Mouse (Mus musculus) liver, embryonic 18 days (tissue): ENCODE measurements around the gene Fbln5. TPM values are rescaled to one million over a fixed set of nuclear protein-coding genes. Genes with fewer than 3 reads are reported as not detected.

Experiments used
- polyA plus RNA-seq: library from polyadenylated mRNA; depleted of rRNA; stranded (reverse); fragments of >200 nt; gene quantifications from 2 replicates; pipeline ENCODE4 v1.2.3, GENCODE M21; 2012; rRNA removed

Gene Fbln5
- 6.0 and 6.5 TPM in 2 replicates for polyA plus RNA-seq

GRCm38 (mm10) chr12:101818608-101819370, at the start of gene Fbln5:
Gene Fbln5, minus strand, starts transcription at chr12:101819055.

GRCm38 (mm10) chr12:101718054-101718754, 100.7 kb downstream of the Fbln5 start, which contains the start of gene Tc2n:
Gene Tc2n, minus strand, starts transcription at chr12:101718523.

Other genes with a start within 250 kb of the Fbln5 start
- gene Tc2n, start 100.5 kb downstream of the Fbln5 start, polyA plus RNA-seq, result 0.12 and 0.19 TPM in 2 replicates
- 2.6 and 3.0 TPM in 2 replicates for gene Trip11, start 94.2 kb upstream of the Fbln5 start, polyA plus RNA-seq
- gene Atxn3, start 139.2 kb upstream of the Fbln5 start, polyA plus RNA-seq, result 4.6 and 4.9 TPM in 2 replicates
- gene Cpsf2, start 156.9 kb upstream of the Fbln5 start, polyA plus RNA-seq, result 6.2 and 6.5 TPM in 2 replicates